Mouse (Mus musculus): ENCODE measurements around the gene Efcab8. TPM values are rescaled to one million over a fixed set of nuclear protein-coding genes. Genes with fewer than 3 reads are reported as not detected.

Efcab8 gene
- polyA plus RNA-seq, 2 experiments: 0.08 to 0.09 TPM

GRCm38 (mm10) chr2:153747994-153748393 lies 31.7 kb upstream of the Efcab8 start:
- peaks cover 12% of the 10 kb centered on the region for H3K36me3 ChIP-seq (replicated peaks; ENCODE audit: control insufficient read depth, insufficient read depth, low read depth)
- no peak overlapping the region for H3K4me3 ChIP-seq (ENCODE audit: insufficient read depth in 1 of 2, low read depth in 2 of 2, low read length in 2 of 2)
- no peaks in the 10 kb centered on the region for H3K9me3 ChIP-seq (ENCODE audit: control insufficient read depth, low read length)
- H3K9ac ChIP-seq (replicated peaks): no peak overlapping the region
- no peak overlapping the region for H3K27ac ChIP-seq
- no peak overlapping the region for H3K4me2 ChIP-seq (ENCODE audit: low read depth)
- no peaks in the 10 kb centered on the region for H3K27me3 ChIP-seq (ENCODE audit: control insufficient read depth, insufficient read depth, low read length)
- no peak for DNase-seq (ENCODE audit: low read depth in 3 of 3, low spot score in 3 of 3)
- peaks cover 5 to 8% of the 10 kb centered on the region in 2 experiments for H3K4me1 ChIP-seq (replicated peaks; ENCODE audit: control insufficient read depth in 2 of 2, insufficient read depth in 2 of 2, low read length in 1 of 2)
- TF ChIP-seq EP300 (IDR thresholded peaks at IDR 0.05; ENCODE audit: low read depth): no peak
- TF ChIP-seq CTCF (IDR thresholded peaks at IDR 0.05; ENCODE audit: low read depth): no peak
- ATAC-seq (ENCODE audit: insufficient read depth): no peak

- Histone ChIP-seq H3K4me1 (replicated peaks; ENCODE audit: control insufficient read depth in 2 of 2, insufficient read depth in 2 of 2, low read length in 1 of 2) (peaks cover 0 to 2% of the 10 kb centered on the region in 2 experiments; a peak in 1 of 4 replicates), H3K27me3 (ENCODE audit: control insufficient read depth, insufficient read depth, low read length) (no peaks in the 10 kb centered on the region), H3K36me3 (replicated peaks; ENCODE audit: control insufficient read depth, insufficient read depth, low read depth) (peaks cover 12% of the 10 kb centered on the region), H3K4me3 (ENCODE audit: insufficient read depth in 1 of 2, low read depth in 2 of 2, low read length in 2 of 2) (no peak overlapping the region), H3K9me3 (ENCODE audit: control insufficient read depth, low read length) (no peaks in the 10 kb centered on the region), H3K9ac (replicated peaks) (no peak overlapping the region), H3K27ac (no peak overlapping the region), H3K4me2 (ENCODE audit: low read depth) (no peak overlapping the region)
- WGBS (ENCODE audit: insufficient replicate concordance): 77% methylated on average over 2 of the region's 2 CpGs
- no peak for DNase-seq (ENCODE audit: low read depth in 3 of 3, low spot score in 3 of 3)
- ATAC-seq (ENCODE audit: insufficient read depth): no peak
- TF ChIP-seq CTCF (IDR thresholded peaks at IDR 0.05; ENCODE audit: low read depth): no peak
- no peak for TF ChIP-seq EP300 (IDR thresholded peaks at IDR 0.05; ENCODE audit: low read depth)
Observed at GRCm38 (mm10) chr2:153750363-153750762, 29.4 kb upstream of the Efcab8 start.

GRCm38 (mm10) chr2:153762121-153762520 lies 17.6 kb upstream of the Efcab8 start:
- Histone ChIP-seq H3K4me1 (replicated peaks; ENCODE audit: control insufficient read depth in 2 of 2, insufficient read depth in 2 of 2, low read length in 1 of 2) (no peaks in the 10 kb centered on the region), H3K9me3 (ENCODE audit: control insufficient read depth, low read length) (no peaks in the 10 kb centered on the region), H3K36me3 (replicated peaks; ENCODE audit: control insufficient read depth, insufficient read depth, low read depth) (peaks cover 83% of the 10 kb centered on the region), H3K27ac (no peak overlapping the region), H3K4me2 (ENCODE audit: low read depth) (no peak overlapping the region), H3K9ac (replicated peaks) (no peak overlapping the region), H3K27me3 (ENCODE audit: control insufficient read depth, insufficient read depth, low read length) (no peaks in the 10 kb centered on the region), H3K4me3 (ENCODE audit: insufficient read depth in 1 of 2, low read depth in 2 of 2, low read length in 2 of 2) (no peak overlapping the region)
- DNase-seq (ENCODE audit: low read depth in 3 of 3, low spot score in 3 of 3) (no peak), ATAC-seq (ENCODE audit: insufficient read depth) (no peak)
- WGBS (ENCODE audit: insufficient replicate concordance): 77% methylated on average over 5 of the region's 5 CpGs
- no peak for TF ChIP-seq EP300 (IDR thresholded peaks at IDR 0.05; ENCODE audit: low read depth)

- no peak for ATAC-seq (ENCODE audit: insufficient read depth)
- TF ChIP-seq EP300 (IDR thresholded peaks at IDR 0.05; ENCODE audit: low read depth) (no peak), CTCF (IDR thresholded peaks at IDR 0.05; ENCODE audit: low read depth) (no peak)
- H3K9ac ChIP-seq (replicated peaks): no peak overlapping the region
- H3K4me3 ChIP-seq (ENCODE audit: insufficient read depth in 1 of 2, low read depth in 2 of 2, low read length in 2 of 2): no peak overlapping the region
- H3K36me3 ChIP-seq (replicated peaks; ENCODE audit: control insufficient read depth, insufficient read depth, low read depth): peaks cover 53% of the 10 kb centered on the region
- no peak overlapping the region for H3K27ac ChIP-seq
- no peaks in the 10 kb centered on the region for H3K27me3 ChIP-seq (ENCODE audit: control insufficient read depth, insufficient read depth, low read length)
- H3K4me2 ChIP-seq (ENCODE audit: low read depth): no peak overlapping the region
- DNase-seq (ENCODE audit: low read depth in 3 of 3, low spot score in 3 of 3): no peak
- no peaks in the 10 kb centered on the region for H3K4me1 ChIP-seq (replicated peaks; ENCODE audit: control insufficient read depth in 2 of 2, insufficient read depth in 2 of 2, low read length in 1 of 2)
- 72% methylated on average over 6 of the region's 6 CpGs for WGBS (ENCODE audit: insufficient replicate concordance)
- H3K9me3 ChIP-seq (ENCODE audit: control insufficient read depth, low read length): no peaks in the 10 kb centered on the region
Observed at GRCm38 (mm10) chr2:153767484-153767883, 12.2 kb upstream of the Efcab8 start.

GRCm38 (mm10) chr2:153768881-153769280 lies 10.8 kb upstream of the Efcab8 start:
- Histone ChIP-seq H3K9me3 (ENCODE audit: control insufficient read depth, low read length) (no peaks in the 10 kb centered on the region), H3K27ac (no peak overlapping the region), H3K4me3 (ENCODE audit: insufficient read depth in 1 of 2, low read depth in 2 of 2, low read length in 2 of 2) (no peak overlapping the region), H3K36me3 (replicated peaks; ENCODE audit: control insufficient read depth, insufficient read depth, low read depth) (peaks cover 45% of the 10 kb centered on the region), H3K4me2 (ENCODE audit: low read depth) (no peak overlapping the region), H3K27me3 (ENCODE audit: control insufficient read depth, insufficient read depth, low read length) (no peaks in the 10 kb centered on the region), H3K4me1 (replicated peaks; ENCODE audit: control insufficient read depth in 2 of 2, insufficient read depth in 2 of 2, low read length in 1 of 2) (no peaks in the 10 kb centered on the region), H3K9ac (replicated peaks) (no peak overlapping the region)
- TF ChIP-seq EP300 (IDR thresholded peaks at IDR 0.05; ENCODE audit: low read depth) (no peak), CTCF (IDR thresholded peaks at IDR 0.05; ENCODE audit: low read depth) (no peak)
- DNase-seq (ENCODE audit: low read depth in 3 of 3, low spot score in 3 of 3) (no peak), ATAC-seq (ENCODE audit: insufficient read depth) (no peak)
- 79% methylated on average over 2 of the region's 2 CpGs for WGBS (ENCODE audit: insufficient replicate concordance)

Data from liver, embryonic 14.5 days (tissue).